Mouse (Mus musculus): ENCODE results near the gene 5730480H06Rik. TPM values are rescaled to one million over a fixed set of nuclear protein-coding genes. Genes with fewer than 3 reads are reported as not detected.

Gene 5730480H06Rik
- polyA plus RNA-seq (2016; fragmentation: Nextera tagmentation; extraction: Ambion mirVana), result 26.8 and 30.9 TPM in 2 replicates

- DNase-seq (ENCODE audit: low spot score), result no peak
- Histone ChIP-seq H3K4me3 (no peak within 1 kb of the TSS), H3K4me1 (0 out of 2 replicates have a peak, but pooled peaks cover 3% of the 10 kb centered on the region), H3K27ac (no peak within 1 kb of the TSS), H3K9me3 (replicated peaks) (no peaks in the 10 kb centered on the region), H3K27me3 (ENCODE audit: low read depth, poor library complexity, severe bottlenecking) (no peaks in the 10 kb centered on the region), H3K36me3 (no peaks in the 10 kb centered on the region)
- WGBS, result 94% methylated on average over 8 of the region's 8 CpGs
Observed at GRCm38 (mm10) chr5:48327652-48328051, at the start of gene 5730480H06Rik. Gene 5730480H06Rik, plus strand, starts transcription at chr5:48327952.

- H3K9me3 ChIP-seq (replicated peaks), result no peaks in the 10 kb centered on the region
- DNase-seq (ENCODE audit: low spot score), result no peak
- 88% methylated on average over 3 of the region's 3 CpGs for WGBS
- no peak overlapping the region for H3K27ac ChIP-seq
- no peaks in the 10 kb centered on the region for H3K4me1 ChIP-seq
- H3K4me3 ChIP-seq, result no peak overlapping the region
- H3K27me3 ChIP-seq (ENCODE audit: low read depth, poor library complexity, severe bottlenecking), result no peaks in the 10 kb centered on the region
- 0 out of 2 replicates have a peak, but pooled peaks cover 3% of the 10 kb centered on the region for H3K36me3 ChIP-seq
Observed at GRCm38 (mm10) chr5:48301186-48301585, 26.6 kb upstream of the 5730480H06Rik start.

- Histone ChIP-seq H3K4me1 (no peaks in the 10 kb centered on the region), H3K9me3 (replicated peaks) (no peaks in the 10 kb centered on the region), H3K4me3 (no peak overlapping the region), H3K27me3 (ENCODE audit: low read depth, poor library complexity, severe bottlenecking) (no peaks in the 10 kb centered on the region), H3K36me3 (no peaks in the 10 kb centered on the region), H3K27ac (no peak overlapping the region)
- DNase-seq (ENCODE audit: low spot score), result no peak
- WGBS, result 82% methylated on average over 6 of the region's 6 CpGs
Observed at GRCm38 (mm10) chr5:48315057-48315602, 12.6 kb upstream of the 5730480H06Rik start.

GRCm38 (mm10) chr5:48320597-48320996, 7.2 kb upstream of the 5730480H06Rik start:
- Histone ChIP-seq H3K9me3 (replicated peaks) (no peaks in the 10 kb centered on the region), H3K4me1 (no peaks in the 10 kb centered on the region; the same call in 1 of the 2 replicates), H3K27me3 (ENCODE audit: low read depth, poor library complexity, severe bottlenecking) (no peaks in the 10 kb centered on the region), H3K27ac (no peak overlapping the region), H3K4me3 (no peak overlapping the region), H3K36me3 (no peaks in the 10 kb centered on the region)
- no peak for DNase-seq (ENCODE audit: low spot score)
- WGBS, result 72% methylated on average over 4 of the region's 4 CpGs

GRCm38 (mm10) chr5:48326221-48326620, 1.5 kb upstream of the 5730480H06Rik start:
- H3K27me3 ChIP-seq (ENCODE audit: low read depth, poor library complexity, severe bottlenecking), result no peaks in the 10 kb centered on the region
- H3K36me3 ChIP-seq, result no peaks in the 10 kb centered on the region
- H3K27ac ChIP-seq, result no peak overlapping the region

GRCm38 (mm10) chr5:48329751-48330150, 2.0 kb downstream of the 5730480H06Rik start:
- 95% methylated on average over 2 of the region's 2 CpGs for WGBS
- Histone ChIP-seq H3K27me3 (ENCODE audit: low read depth, poor library complexity, severe bottlenecking) (no peaks in the 10 kb centered on the region), H3K4me1 (peaks cover 10% of the 10 kb centered on the region), H3K27ac (no peak overlapping the region), H3K4me3 (no peak overlapping the region), H3K36me3 (no peaks in the 10 kb centered on the region), H3K9me3 (replicated peaks) (no peaks in the 10 kb centered on the region)
- no peak for DNase-seq (ENCODE audit: low spot score)

More at GRCm38 (mm10) chr5:48326221-48326620, 1.5 kb upstream of the 5730480H06Rik start:
- Histone ChIP-seq H3K4me1 (no peaks in the 10 kb centered on the region; the same call in 1 of the 2 replicates), H3K9me3 (replicated peaks) (no peaks in the 10 kb centered on the region), H3K4me3 (no peak overlapping the region)
- no peak for DNase-seq (ENCODE audit: low spot score)

GRCm38 (mm10) chr5:48330817-48331216, 3.1 kb downstream of the 5730480H06Rik start:
- no peaks in the 10 kb centered on the region for H3K36me3 ChIP-seq
- peaks cover 10% of the 10 kb centered on the region for H3K4me1 ChIP-seq
- H3K9me3 ChIP-seq (replicated peaks), result no peaks in the 10 kb centered on the region
- H3K27ac ChIP-seq, result no peak overlapping the region
- no peak overlapping the region for H3K4me3 ChIP-seq
- DNase-seq (ENCODE audit: low spot score), result no peak
- WGBS, result 93% methylated on average over 2 of the region's 2 CpGs
- no peaks in the 10 kb centered on the region for H3K27me3 ChIP-seq (ENCODE audit: low read depth, poor library complexity, severe bottlenecking)

- WGBS, result 58% methylated on average over 5 of the region's 5 CpGs
- H3K27me3 ChIP-seq (ENCODE audit: low read depth, poor library complexity, severe bottlenecking), result no peaks in the 10 kb centered on the region
- H3K9me3 ChIP-seq (replicated peaks), result no peaks in the 10 kb centered on the region
- H3K4me1 ChIP-seq, result peaks cover 10% of the 10 kb centered on the region
- no peak for DNase-seq (ENCODE audit: low spot score)
- no peak overlapping the region for H3K4me3 ChIP-seq
- H3K36me3 ChIP-seq, result no peaks in the 10 kb centered on the region
- H3K27ac ChIP-seq, result no peak overlapping the region
Observed at GRCm38 (mm10) chr5:48331441-48331840, 3.7 kb downstream of the 5730480H06Rik start.

- no peak for DNase-seq (ENCODE audit: low spot score)
- Histone ChIP-seq H3K4me3 (no peak overlapping the region), H3K9me3 (replicated peaks) (no peaks in the 10 kb centered on the region), H3K4me1 (peaks cover 10% of the 10 kb centered on the region), H3K27me3 (ENCODE audit: low read depth, poor library complexity, severe bottlenecking) (no peaks in the 10 kb centered on the region), H3K36me3 (no peaks in the 10 kb centered on the region), H3K27ac (no peak overlapping the region)
- WGBS, result 96% methylated on average over 3 of the region's 3 CpGs
Observed at GRCm38 (mm10) chr5:48333407-48333806, 5.7 kb downstream of the 5730480H06Rik start.

- Histone ChIP-seq H3K4me3 (no peak overlapping the region), H3K27ac (no peak overlapping the region), H3K36me3 (no peaks in the 10 kb centered on the region), H3K9me3 (replicated peaks) (no peaks in the 10 kb centered on the region), H3K4me1 (peaks cover 10% of the 10 kb centered on the region), H3K27me3 (ENCODE audit: low read depth, poor library complexity, severe bottlenecking) (no peaks in the 10 kb centered on the region)
- 34% methylated on average over 9 of the region's 9 CpGs for WGBS
- no peak for DNase-seq (ENCODE audit: low spot score)
Observed at GRCm38 (mm10) chr5:48333884-48334513, 6.2 kb downstream of the 5730480H06Rik start.

- 74% methylated on average over 7 of the region's 7 CpGs for WGBS
- H3K27me3 ChIP-seq (ENCODE audit: low read depth, poor library complexity, severe bottlenecking), result no peaks in the 10 kb centered on the region
- no peak for DNase-seq (ENCODE audit: low spot score)
- no peak overlapping the region for H3K27ac ChIP-seq
- H3K36me3 ChIP-seq, result no peaks in the 10 kb centered on the region
- no peaks in the 10 kb centered on the region for H3K4me1 ChIP-seq
- no peaks in the 10 kb centered on the region for H3K9me3 ChIP-seq (replicated peaks)
- no peak overlapping the region for H3K4me3 ChIP-seq
Observed at GRCm38 (mm10) chr5:48340808-48341433, 13.2 kb downstream of the 5730480H06Rik start.

- H3K27me3 ChIP-seq (ENCODE audit: low read depth, poor library complexity, severe bottlenecking), result no peaks in the 10 kb centered on the region
- no peak overlapping the region for H3K4me3 ChIP-seq
- no peaks in the 10 kb centered on the region for H3K4me1 ChIP-seq
- H3K9me3 ChIP-seq (replicated peaks), result no peaks in the 10 kb centered on the region
- 58% methylated on average over 5 of the region's 5 CpGs for WGBS
- H3K27ac ChIP-seq, result no peak overlapping the region
- H3K36me3 ChIP-seq, result no peaks in the 10 kb centered on the region
- DNase-seq (ENCODE audit: low spot score), result no peak
Observed at GRCm38 (mm10) chr5:48345095-48345982, 17.6 kb downstream of the 5730480H06Rik start.

Data from limb, embryonic 10.5 days (tissue).